Mouse (Mus musculus) heart, postnatal 0 days (tissue): ENCODE measurements around the gene Trim63. TPM values are rescaled to one million over a fixed set of nuclear protein-coding genes. Genes with fewer than 3 reads are reported as not detected.
"Not testable (repeated sequence)": the region's sequence is repeated elsewhere in the genome, so short reads cannot be mapped to it uniquely, and the experiment has no call there.

Source experiments
- ATAC-seq: fragments of 200-750 bp; cut with Nextera tagmentation; 2 replicates; pipeline ENCODE4 v1.8.0; 2017; ENCODE audit warnings: low read depth, moderate number of reproducible peaks, moderate library complexity; ENCODE audit not compliant: insufficient read depth
- DNase-seq: peaks from one replicate; pipeline ENCODE4 v3.0.0-alpha.2; 2016; ENCODE audit warnings: low spot score
- H3K27ac ChIP-seq: fragments of 300-500 bp; sonication (generic); 2 replicates; pipeline ENCODE4 v1.5.1; 2014; ENCODE audit warnings: low read depth, mild to moderate bottlenecking
- H3K27me3 ChIP-seq: fragments of 300-500 bp; sonication (generic); 2 replicates; pipeline ENCODE4 v1.6.1; 2014; ENCODE audit warnings: low read length, mixed read lengths; ENCODE audit not compliant: control insufficient read depth, insufficient read depth
- H3K36me3 ChIP-seq: fragments of 300-500 bp; sonication (generic); replicated peaks from 2 replicates; pipeline ENCODE4 v1.6.1; 2014; ENCODE audit warnings: low read length, mixed read lengths; ENCODE audit not compliant: control insufficient read depth, insufficient read depth
- H3K4me1 ChIP-seq: fragments of 300-500 bp; sonication (generic); 2 replicates; pipeline ENCODE4 v1.6.1; 2014; ENCODE audit warnings: antibody characterized with exemption; ENCODE audit not compliant: control insufficient read depth, insufficient read depth
- H3K4me2 ChIP-seq: fragments of 300-500 bp; sonication (generic); 2 replicates; pipeline ENCODE4 v1.6.1; 2014; ENCODE audit warnings: low read depth, mild to moderate bottlenecking, low read length, moderate library complexity
- H3K4me3 ChIP-seq: fragments of 300-500 bp; sonication (generic); 2 replicates; pipeline ENCODE4 v1.5.1; 2014; ENCODE audit warnings: low read depth, low read length
- H3K9ac ChIP-seq: fragments of 300-500 bp; sonication (generic); replicated peaks from 2 replicates; pipeline ENCODE4 v1.6.1; 2014; ENCODE audit warnings: low read depth, low read length, mixed read lengths
- H3K9me3 ChIP-seq: fragments of 300-500 bp; sonication (generic); replicated peaks from 2 replicates; pipeline ENCODE4 v1.6.1; 2016; ENCODE audit warnings: low read length; ENCODE audit not compliant: control insufficient read depth
- CTCF ChIP-seq: IDR thresholded peaks from 2 replicates; pipeline ENCODE4 v1.5.1; 2016; ENCODE audit warnings: antibody characterized with exemption, control low read depth, low read depth
- EP300 ChIP-seq: IDR thresholded peaks from 2 replicates; pipeline ENCODE4 v1.6.1; 2016; ENCODE audit warnings: antibody characterized with exemption, low read depth
- WGBS: fragments of 180-500 bp; shearing (Covaris S2); extraction: QIAGEN DNeasy Blood & Tissue Kit; methylation state at CpG from one replicate; pipeline ENCODE4 v1.1.7; 2014; 5-methylcytosine and 5-hydroxymethylcytosine counted together
- polyA plus RNA-seq: library from polyadenylated mRNA; unstranded; fragments of >200 nt; fragmentation: Nextera tagmentation; extraction: Ambion mirVana; gene quantifications from 2 replicates; pipeline ENCODE4 v1.2.1, GENCODE M21; 2015
- total RNA-seq: library from RNA; depleted of rRNA; stranded (reverse); fragments of >200 nt; gene quantifications from 2 replicates; pipeline ENCODE4 v1.2.3, GENCODE M21; 2014; ENCODE audit warnings: low replicate concordance

The Trim63 gene
- total and polyA plus RNA-seq, 2 experiments from 2014 or later, result 170 to 281 TPM

- ATAC-seq (peak; percentile 82), DNase-seq (peak; percentile 78)
- TF ChIP-seq CTCF, result no peak
- TF ChIP-seq EP300, result no peak; the same call in 1 of the 2 replicates
- Histone ChIP-seq H3K27me3 (no peaks in the 10 kb centered on the region), H3K36me3 (peaks cover 17% of the 10 kb centered on the region), H3K4me2 (peak within 1 kb of the TSS; percentile 95), H3K4me1 (peaks cover 30% of the 10 kb centered on the region), H3K9ac (peak within 1 kb of the TSS; percentile 86), H3K4me3 (peak within 1 kb of the TSS; percentile 91), H3K27ac (peak within 1 kb of the TSS; percentile 96), H3K9me3 (no peaks in the 10 kb centered on the region)
- under 1% methylated on average over 33 of the region's 43 CpGs for WGBS
Measured at GRCm38 (mm10) chr4:134287575-134288025, 27.3 kb upstream of the Trim63 start, which contains the start of gene Pdik1l. Gene Pdik1l (minus strand): TSS chr4:134287895.

GRCm38 (mm10) chr4:134288397-134289256, 26.3 kb upstream of the Trim63 start:
- Histone ChIP-seq H3K27me3 (no peaks in the 10 kb centered on the region), H3K9ac (peak overlapping the region; percentile 86; the same call in 1 of the 2 replicates), H3K4me1 (peaks cover 37% of the 10 kb centered on the region), H3K9me3 (no peaks in the 10 kb centered on the region), H3K36me3 (peaks cover 7% of the 10 kb centered on the region), H3K4me2 (peak overlapping the region; percentile 83), H3K27ac (peak overlapping the region; percentile 96), H3K4me3 (peak overlapping the region; percentile 91)
- TF ChIP-seq CTCF, result no peak
- TF ChIP-seq EP300, result no peak
- ATAC-seq, result no peak
- no peak for DNase-seq
- WGBS, result 33% methylated on average over 11 of the region's 11 CpGs

GRCm38 (mm10) chr4:134292067-134292466, 22.9 kb upstream of the Trim63 start:
- H3K36me3 ChIP-seq, result no peaks in the 10 kb centered on the region
- ATAC-seq (no peak), DNase-seq (peak; percentile 66)
- no peak overlapping the region for H3K27ac ChIP-seq
- no peak overlapping the region for H3K9ac ChIP-seq
- H3K27me3 ChIP-seq, result no peaks in the 10 kb centered on the region
- WGBS, result 19% methylated on average over 7 of the region's 7 CpGs
- H3K4me2 ChIP-seq, result no peak overlapping the region
- H3K4me3 ChIP-seq, result no peak overlapping the region
- H3K9me3 ChIP-seq, result no peaks in the 10 kb centered on the region
- TF ChIP-seq EP300, result no peak
- TF ChIP-seq CTCF, result peak; percentile 91
- H3K4me1 ChIP-seq, result peaks cover 31% of the 10 kb centered on the region

- Histone ChIP-seq H3K4me2 (peak overlapping the region; percentile 42), H3K4me3 (peak overlapping the region; percentile 15; the same call in 1 of the 2 replicates), H3K9ac (no peak overlapping the region), H3K27me3 (no peaks in the 10 kb centered on the region), H3K9me3 (no peaks in the 10 kb centered on the region), H3K4me1 (peaks cover 28% of the 10 kb centered on the region), H3K36me3 (no peaks in the 10 kb centered on the region), H3K27ac (peak overlapping the region; percentile 94)
- DNase-seq, result no peak
- ATAC-seq, result no peak
- WGBS, result 27% methylated on average over 18 of the region's 18 CpGs
- TF ChIP-seq CTCF (no peak), EP300 (no peak)
Measured at GRCm38 (mm10) chr4:134293061-134293691, 21.7 kb upstream of the Trim63 start.

- no peaks in the 10 kb centered on the region for H3K9me3 ChIP-seq
- H3K9ac ChIP-seq, result no peak overlapping the region
- peak; percentile 95 for ATAC-seq
- WGBS, result 13% methylated on average over 9 of the region's 9 CpGs
- H3K4me1 ChIP-seq, result peaks cover 23% of the 10 kb centered on the region
- peak; percentile 93 for DNase-seq
- H3K36me3 ChIP-seq, result no peaks in the 10 kb centered on the region
- no peak for TF ChIP-seq EP300
- TF ChIP-seq CTCF, result peak; percentile 14; the same call in 1 of the 2 replicates
- peak overlapping the region; percentile 94 for H3K27ac ChIP-seq
- peak overlapping the region; percentile 42 for H3K4me2 ChIP-seq
- H3K27me3 ChIP-seq, result no peaks in the 10 kb centered on the region
- H3K4me3 ChIP-seq, result peak overlapping the region; percentile 15; the same call in 1 of the 2 replicates
Measured at GRCm38 (mm10) chr4:134293692-134294163, 21.2 kb upstream of the Trim63 start.

GRCm38 (mm10) chr4:134296096-134296495, 18.8 kb upstream of the Trim63 start:
- not testable (repeated sequence) for H3K27me3 ChIP-seq, H3K9ac ChIP-seq, H3K36me3 ChIP-seq, DNase-seq, H3K27ac ChIP-seq, H3K4me2 ChIP-seq, ATAC-seq, H3K4me3 ChIP-seq, H3K9me3 ChIP-seq
- WGBS, result 85% methylated on average over 4 of the region's 4 CpGs
- peaks cover 18% of the 10 kb centered on the region for H3K4me1 ChIP-seq
